Mouse (Mus musculus): Measurements from ENCODE around the gene Tex14. TPM values are rescaled to one million over a fixed set of nuclear protein-coding genes. Genes with fewer than 3 reads are reported as not detected.
"Not testable (repeated sequence)": the region's sequence is repeated elsewhere in the genome, so short reads cannot be mapped to it uniquely, and the experiment has no call there.

The Tex14 gene
- polyA plus RNA-seq, 1 experiment from 2014 or later: 1.0 TPM

DNA sequence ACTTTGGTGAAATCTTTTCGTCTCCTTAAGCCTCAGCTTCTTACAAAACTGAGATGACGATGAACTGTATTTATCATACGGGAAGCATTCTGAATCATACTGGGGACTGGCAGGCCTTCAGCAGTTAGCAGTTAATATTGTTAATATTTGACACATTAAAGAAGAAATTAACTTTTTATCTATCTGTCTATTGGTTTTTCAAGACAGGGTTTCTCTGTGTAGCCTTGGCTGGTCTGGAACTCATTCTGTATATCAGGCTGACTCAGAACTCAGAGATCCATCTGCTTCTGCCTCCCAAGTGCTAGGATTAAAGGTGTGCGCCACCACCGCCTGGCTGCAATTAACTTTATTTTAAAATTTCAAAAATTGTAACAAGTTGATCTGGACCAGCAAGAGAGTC lies 50.7 kb downstream of the Tex14 start:
- Histone ChIP-seq H3K4me1 (no peaks in the 10 kb centered on the region), H3K9me3 (no peaks in the 10 kb centered on the region), H3K9ac (no peak overlapping the region), H3K4me2 (replicated peaks) (no peak overlapping the region), H3K4me3 (no peak overlapping the region), H3K27ac (no peak overlapping the region), H3K27me3 (replicated peaks) (no peaks in the 10 kb centered on the region), H3K36me3 (no peaks in the 10 kb centered on the region)
- 94% methylated on average over 5 of the region's 5 CpGs for WGBS
- ATAC-seq (ENCODE audit: low FRiP score, low read depth): no peak

- 92% methylated on average over 4 of the region's 4 CpGs for WGBS
- ATAC-seq (ENCODE audit: low FRiP score, low read depth): no peak
These were observed 51.1 kb downstream of the Tex14 start for GRCm38 (mm10) chr11:87455984-87456383.

DNA sequence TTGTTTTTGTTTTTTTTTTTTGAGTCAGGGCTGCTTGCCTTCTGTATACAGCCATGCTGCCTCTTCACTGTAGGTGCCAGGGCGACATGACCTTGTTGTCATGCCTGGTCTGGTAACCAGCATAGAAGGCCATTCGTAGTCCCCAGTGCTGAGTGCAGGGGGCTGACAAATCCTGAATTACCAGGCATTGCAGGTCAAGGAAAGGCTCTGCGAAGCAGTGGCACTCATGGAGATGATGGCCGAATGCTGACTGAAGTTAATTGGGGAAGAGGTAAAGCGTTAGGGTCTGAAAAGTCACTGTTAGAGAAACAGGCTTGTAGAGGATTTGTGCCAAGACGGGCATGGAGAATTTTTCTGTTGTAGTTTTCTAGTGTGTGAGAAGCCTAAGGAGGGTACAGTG lies 55.7 kb downstream of the Tex14 start:
- ATAC-seq (ENCODE audit: low FRiP score, low read depth): no peak
- no peaks in the 10 kb centered on the region for H3K9me3 ChIP-seq
- H3K4me2 ChIP-seq (replicated peaks): no peak overlapping the region
- no peaks in the 10 kb centered on the region for H3K4me1 ChIP-seq
- no peaks in the 10 kb centered on the region for H3K36me3 ChIP-seq
- 88% methylated on average over 6 of the region's 6 CpGs for WGBS
- H3K4me3 ChIP-seq: no peak overlapping the region
- H3K27me3 ChIP-seq (replicated peaks): no peaks in the 10 kb centered on the region
- no peak overlapping the region for H3K27ac ChIP-seq
- no peak overlapping the region for H3K9ac ChIP-seq

More at GRCm38 (mm10) chr11:87455984-87456383, 51.1 kb downstream of the Tex14 start:
- Histone ChIP-seq H3K27ac (no peak overlapping the region), H3K9ac (no peak overlapping the region), H3K4me2 (replicated peaks) (no peak overlapping the region), H3K4me3 (no peak overlapping the region), H3K36me3 (no peaks in the 10 kb centered on the region), H3K27me3 (replicated peaks) (no peaks in the 10 kb centered on the region), H3K9me3 (no peaks in the 10 kb centered on the region), H3K4me1 (no peaks in the 10 kb centered on the region)

GRCm38 (mm10) chr11:87461780-87462460 lies 57.1 kb downstream of the Tex14 start:
- H3K27ac ChIP-seq: not testable (repeated sequence)
- WGBS: under 1% methylated on average over 24 of the region's 58 CpGs

DNA sequence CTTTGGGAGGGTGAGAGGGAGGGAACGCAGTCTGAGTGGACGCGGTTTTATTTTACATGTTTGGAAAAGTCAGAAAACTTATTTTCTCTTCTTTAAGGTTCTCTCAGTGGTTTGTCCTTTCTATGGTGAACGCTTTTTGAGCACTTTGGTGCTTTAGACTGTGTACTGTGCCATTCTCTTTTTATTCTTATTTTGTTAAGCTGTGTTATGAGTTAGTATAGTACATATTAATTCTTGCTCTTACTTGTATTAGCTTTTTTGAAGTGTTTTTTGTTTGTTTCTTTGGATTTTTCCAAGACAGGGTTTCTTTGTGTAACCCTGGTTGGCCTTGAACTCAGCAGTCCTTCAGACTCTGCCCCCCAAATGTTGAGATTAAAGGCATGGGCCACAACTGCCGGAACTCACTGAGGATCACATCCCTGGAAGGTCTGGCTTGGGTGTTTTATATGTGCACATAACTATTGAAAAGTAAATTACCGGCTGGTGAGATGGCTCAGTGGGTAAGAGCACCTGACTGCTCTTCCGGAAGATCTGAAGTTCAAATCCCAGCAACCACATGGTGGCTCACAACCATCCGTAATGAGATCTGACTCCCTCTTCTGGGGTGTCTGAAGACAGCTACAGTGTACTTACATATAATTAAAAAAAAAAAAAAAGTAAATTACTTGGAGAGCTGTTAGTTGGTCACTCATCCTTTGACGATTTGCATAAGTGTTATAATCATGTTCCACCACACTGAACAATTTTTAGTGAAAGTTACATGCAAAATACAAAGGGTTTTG lies 57.8 kb downstream of the Tex14 start:
- 9% methylated on average over 9 of the region's 9 CpGs for WGBS
- Histone ChIP-seq H3K9me3 (no peaks in the 10 kb centered on the region), H3K27me3 (replicated peaks) (no peaks in the 10 kb centered on the region), H3K4me2 (replicated peaks) (no peak overlapping the region), H3K27ac (no peak overlapping the region), H3K9ac (no peak overlapping the region), H3K4me3 (no peak overlapping the region), H3K4me1 (no peaks in the 10 kb centered on the region), H3K36me3 (no peaks in the 10 kb centered on the region)
- peak; percentile 38 for ATAC-seq (ENCODE audit: low FRiP score, low read depth)

More at GRCm38 (mm10) chr11:87461780-87462460, 57.1 kb downstream of the Tex14 start:
- H3K4me1 ChIP-seq; H3K36me3 ChIP-seq; H3K27me3 ChIP-seq (replicated peaks); H3K9ac ChIP-seq; H3K9me3 ChIP-seq; H3K4me3 ChIP-seq: not testable (repeated sequence)
- ATAC-seq (ENCODE audit: low FRiP score, low read depth): peak; percentile 100
- peak overlapping the region; percentile 52 for H3K4me2 ChIP-seq (replicated peaks)

DNA sequence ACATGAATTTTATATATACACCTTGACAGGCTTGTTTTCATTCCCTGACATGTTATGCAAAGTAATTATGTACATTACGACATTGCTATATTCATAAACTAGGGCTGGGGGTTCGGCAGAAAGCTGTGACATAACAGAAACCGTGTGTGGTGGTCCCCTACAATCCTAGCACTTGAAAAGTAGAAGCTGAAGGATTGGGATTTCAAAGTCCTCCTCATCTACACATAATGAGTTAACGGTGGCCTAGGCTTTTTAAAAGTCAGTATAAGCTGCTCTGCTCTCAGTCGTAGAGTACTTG lies 58.3 kb downstream of the Tex14 start:
- no peaks in the 10 kb centered on the region for H3K36me3 ChIP-seq
- H3K27me3 ChIP-seq (replicated peaks): no peaks in the 10 kb centered on the region
- H3K27ac ChIP-seq: no peak overlapping the region
- no peaks in the 10 kb centered on the region for H3K9me3 ChIP-seq
- no peaks in the 10 kb centered on the region for H3K4me1 ChIP-seq
- H3K9ac ChIP-seq: no peak overlapping the region
- 55% methylated on average over 5 of the region's 5 CpGs for WGBS
- H3K4me3 ChIP-seq: no peak overlapping the region
- no peak overlapping the region for H3K4me2 ChIP-seq (replicated peaks)
- no peak for ATAC-seq (ENCODE audit: low FRiP score, low read depth)

DNA sequence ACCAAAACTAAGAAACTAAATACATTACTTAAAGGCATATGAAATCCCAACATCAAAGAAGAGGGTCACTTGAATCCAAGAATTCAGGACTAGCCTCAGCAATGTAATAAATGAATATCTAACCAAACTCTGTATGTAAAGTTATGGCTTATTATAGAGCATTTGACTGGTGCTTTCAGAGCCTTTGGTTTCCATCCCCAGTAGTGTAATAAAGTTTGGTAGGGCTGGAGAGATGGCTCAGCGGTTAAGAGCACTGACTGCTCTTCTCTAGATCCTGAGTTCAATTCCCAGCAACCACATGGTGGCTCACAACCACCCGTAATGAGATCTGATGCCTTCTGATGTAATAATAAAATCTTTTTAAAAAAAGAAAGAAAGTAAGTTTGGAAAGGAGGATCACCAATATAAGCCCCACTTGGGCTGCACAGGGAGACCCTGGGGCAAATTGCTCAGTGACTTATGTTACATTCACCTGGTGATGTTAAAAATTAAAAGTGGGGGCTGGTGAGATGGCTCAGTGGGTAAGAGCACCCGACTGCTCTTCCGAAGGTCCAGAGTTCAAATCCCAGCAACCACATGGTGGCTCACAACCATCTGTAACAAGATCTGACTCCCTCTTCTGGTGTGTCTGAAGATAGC lies 59.0 kb downstream of the Tex14 start:
- H3K4me1 ChIP-seq; H3K27ac ChIP-seq; H3K27me3 ChIP-seq (replicated peaks); H3K4me3 ChIP-seq; H3K4me2 ChIP-seq (replicated peaks); H3K9ac ChIP-seq; H3K36me3 ChIP-seq; ATAC-seq (ENCODE audit: low FRiP score, low read depth); H3K9me3 ChIP-seq: not testable (repeated sequence)
- WGBS: 82% methylated on average over 4 of the region's 4 CpGs

GRCm38 (mm10) chr11:87465990-87466593 lies 61.2 kb downstream of the Tex14 start:
- Histone ChIP-seq H3K36me3 (no peaks in the 10 kb centered on the region), H3K27ac (no peak overlapping the region), H3K9me3 (no peaks in the 10 kb centered on the region), H3K27me3 (replicated peaks) (no peaks in the 10 kb centered on the region), H3K4me1 (no peaks in the 10 kb centered on the region), H3K4me2 (replicated peaks) (no peak overlapping the region), H3K9ac (no peak overlapping the region), H3K4me3 (no peak overlapping the region)
- WGBS: 76% methylated on average over 6 of the region's 6 CpGs
- no peak for ATAC-seq (ENCODE audit: low FRiP score, low read depth)

DNA sequence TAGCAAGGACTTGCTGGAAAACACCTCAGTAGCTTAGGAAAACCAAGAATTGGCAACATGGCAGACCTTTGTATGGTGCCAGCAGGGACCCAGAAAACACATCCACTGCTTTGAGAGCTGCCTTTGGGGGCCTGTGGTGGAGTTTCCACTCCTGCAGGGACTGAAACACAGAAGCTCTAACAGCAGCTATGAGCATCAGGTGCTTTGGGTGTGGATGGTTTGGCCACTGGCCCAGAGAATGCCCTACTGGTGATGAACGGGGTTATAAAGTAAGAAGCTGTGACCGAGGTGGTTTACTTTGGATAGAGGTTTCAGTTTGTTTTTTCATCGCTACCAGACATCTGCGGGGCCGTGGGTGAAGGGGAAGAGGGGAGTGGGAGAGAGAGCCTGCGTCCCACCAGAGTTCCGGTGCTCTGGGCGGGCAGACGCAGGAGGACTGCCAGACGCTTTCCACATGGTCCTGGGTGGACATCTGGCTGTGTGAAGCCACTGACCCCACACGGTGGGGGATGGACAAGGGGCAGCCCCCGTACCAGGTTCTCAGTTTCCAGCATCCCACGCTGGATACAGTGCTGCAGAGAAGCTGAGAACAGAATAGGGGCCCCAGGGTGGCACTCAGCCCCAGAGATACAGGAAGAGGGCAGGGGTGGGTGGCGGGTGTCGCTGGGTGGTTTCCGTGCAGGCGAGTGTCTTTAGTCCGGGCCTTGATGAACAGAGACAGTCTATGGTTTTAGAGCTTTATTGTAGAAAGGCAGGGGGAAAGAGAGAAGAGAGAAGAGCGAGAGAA lies 62.8 kb downstream of the Tex14 start:
- Histone ChIP-seq H3K9me3 (no peaks in the 10 kb centered on the region), H3K4me2 (replicated peaks) (no peak overlapping the region), H3K27me3 (replicated peaks) (no peaks in the 10 kb centered on the region), H3K27ac (no peak overlapping the region), H3K4me1 (no peaks in the 10 kb centered on the region), H3K9ac (no peak overlapping the region), H3K36me3 (no peaks in the 10 kb centered on the region), H3K4me3 (no peak overlapping the region)
- 50% methylated on average over 19 of the region's 19 CpGs for WGBS
- ATAC-seq (ENCODE audit: low FRiP score, low read depth): no peak

DNA sequence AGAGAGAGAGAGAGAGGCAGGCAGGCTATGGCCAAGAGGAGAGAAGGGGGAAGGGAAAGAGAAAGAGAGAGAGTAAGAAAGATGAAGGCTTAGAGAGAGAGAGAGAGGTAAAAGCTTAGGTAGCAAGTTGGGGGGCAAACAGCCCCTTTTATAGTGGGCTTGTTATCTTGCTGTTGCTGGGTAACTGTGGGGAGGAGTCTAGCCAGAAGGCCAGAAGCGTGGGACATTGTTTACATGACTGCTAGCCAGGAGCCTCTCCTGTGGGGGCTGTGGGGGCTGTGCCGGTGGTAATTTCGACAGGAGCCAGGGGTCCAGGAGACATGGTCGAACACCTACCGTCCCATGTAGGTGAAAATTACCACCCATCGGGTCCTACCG lies 63.4 kb downstream of the Tex14 start:
- no peaks in the 10 kb centered on the region for H3K9me3 ChIP-seq
- H3K4me1 ChIP-seq: no peaks in the 10 kb centered on the region
- 50% methylated on average over 7 of the region's 7 CpGs for WGBS
- no peak for ATAC-seq (ENCODE audit: low FRiP score, low read depth)
- H3K4me3 ChIP-seq: no peak overlapping the region
- H3K36me3 ChIP-seq: no peaks in the 10 kb centered on the region
- no peaks in the 10 kb centered on the region for H3K27me3 ChIP-seq (replicated peaks)
- H3K27ac ChIP-seq: no peak overlapping the region
- H3K9ac ChIP-seq: no peak overlapping the region
- no peak overlapping the region for H3K4me2 ChIP-seq (replicated peaks)

- Histone ChIP-seq H3K9ac (no peak overlapping the region), H3K27me3 (replicated peaks) (no peaks in the 10 kb centered on the region), H3K4me2 (replicated peaks) (no peak overlapping the region), H3K4me3 (no peak overlapping the region), H3K9me3 (no peaks in the 10 kb centered on the region), H3K27ac (no peak overlapping the region), H3K36me3 (no peaks in the 10 kb centered on the region), H3K4me1 (no peaks in the 10 kb centered on the region)
- WGBS: 80% methylated on average over 9 of the region's 9 CpGs
- ATAC-seq (ENCODE audit: low FRiP score, low read depth): no peak
These were observed 63.9 kb downstream of the Tex14 start for GRCm38 (mm10) chr11:87468706-87469315.
